Mouse (Mus musculus) hindbrain, embryonic 16.5 days (tissue): ENCODE measurements at regions not wholly inside any gene's neighbourhood (a gene's known extent, or its start where the extent isn't known, plus 50 kb on each side); places are given as distances from the start of the nearest gene placed in this dataset.

ENCODE experiments used
- ATAC-seq: fragments of 200-750 bp; cut with Nextera tagmentation; 2 replicates; pipeline ENCODE4 v1.8.0; 2017; ENCODE audit warnings: moderate TSS enrichment, moderate library complexity
- H3K27ac ChIP-seq: fragments of 300-500 bp; sonication (generic); 2 replicates; pipeline ENCODE4 v1.5.1; 2014; ENCODE audit warnings: low read depth, mild to moderate bottlenecking, control low read depth, low read length, moderate library complexity
- H3K27me3 ChIP-seq: fragments of 300-500 bp; sonication (generic); replicated peaks from 2 replicates; pipeline ENCODE4 v1.6.1; 2014; ENCODE audit warnings: low read length; ENCODE audit not compliant: control insufficient read depth, insufficient read depth
- H3K36me3 ChIP-seq: fragments of 300-500 bp; sonication (generic); 2 replicates; pipeline ENCODE4 v1.6.1; 2014; ENCODE audit warnings: mild to moderate bottlenecking, low read length, moderate library complexity, mixed read lengths; ENCODE audit not compliant: control insufficient read depth, insufficient read depth
- H3K4me1 ChIP-seq: fragments of 300-500 bp; sonication (generic); 2 replicates; pipeline ENCODE4 v1.6.1; 2014; ENCODE audit warnings: low read depth, low read length; ENCODE audit not compliant: control insufficient read depth, insufficient read depth
- H3K4me2 ChIP-seq: fragments of 300-500 bp; sonication (generic); 2 replicates; pipeline ENCODE4 v1.6.1; 2014; ENCODE audit warnings: mild to moderate bottlenecking, low read length, control low read depth, moderate library complexity
- H3K4me3 ChIP-seq: fragments of 300-500 bp; sonication (generic); 2 replicates; pipeline ENCODE4 v1.5.1; 2014; ENCODE audit warnings: mild to moderate bottlenecking, low read length, control low read depth, moderate library complexity
- H3K9ac ChIP-seq: fragments of 300-500 bp; sonication (generic); 2 replicates; pipeline ENCODE4 v1.6.1; 2014; ENCODE audit warnings: low read depth, mild to moderate bottlenecking, control low read depth, low read length, moderate library complexity
- H3K9me3 ChIP-seq: fragments of 300-500 bp; sonication (generic); 2 replicates; pipeline ENCODE4 v1.6.1; 2014; ENCODE audit warnings: mild to moderate bottlenecking, low read length, moderate library complexity; ENCODE audit not compliant: control insufficient read depth
- WGBS: fragments of 180-500 bp; shearing (Covaris S2); extraction: QIAGEN DNeasy Blood & Tissue Kit; methylation state at CpG from one replicate; pipeline ENCODE4 v1.1.7; 2014; 5-methylcytosine and 5-hydroxymethylcytosine counted together

DNA sequence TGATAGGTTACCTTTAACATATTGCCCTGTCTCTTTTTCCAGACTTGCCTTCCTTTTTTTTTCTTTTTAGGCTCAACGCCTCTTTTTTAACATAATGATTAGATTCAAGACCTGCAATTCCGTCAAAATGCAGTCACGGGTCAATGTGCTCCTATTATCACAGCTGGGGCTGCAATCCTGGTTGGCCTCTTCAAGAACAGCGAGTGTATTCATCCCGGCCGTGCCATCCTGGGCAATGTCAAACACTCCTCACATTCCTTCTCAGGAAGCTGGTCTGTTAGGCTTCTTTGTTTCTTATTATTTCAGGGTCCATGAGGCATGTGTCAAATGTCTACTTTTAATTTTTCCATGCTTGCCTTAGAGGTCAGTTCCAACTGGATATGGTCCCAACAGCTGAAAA is 413.5 kb upstream of the Frg1 start:
- H3K4me3 ChIP-seq = no peak overlapping the region
- no peaks in the 10 kb centered on the region for H3K9me3 ChIP-seq
- no peak for ATAC-seq
- no peaks in the 10 kb centered on the region for H3K4me1 ChIP-seq
- WGBS = 35% methylated on average over 6 of the region's 6 CpGs
- no peak overlapping the region for H3K27ac ChIP-seq
- H3K36me3 ChIP-seq = no peaks in the 10 kb centered on the region
- no peaks in the 10 kb centered on the region for H3K27me3 ChIP-seq
- no peak overlapping the region for H3K4me2 ChIP-seq
- no peak overlapping the region for H3K9ac ChIP-seq

DNA sequence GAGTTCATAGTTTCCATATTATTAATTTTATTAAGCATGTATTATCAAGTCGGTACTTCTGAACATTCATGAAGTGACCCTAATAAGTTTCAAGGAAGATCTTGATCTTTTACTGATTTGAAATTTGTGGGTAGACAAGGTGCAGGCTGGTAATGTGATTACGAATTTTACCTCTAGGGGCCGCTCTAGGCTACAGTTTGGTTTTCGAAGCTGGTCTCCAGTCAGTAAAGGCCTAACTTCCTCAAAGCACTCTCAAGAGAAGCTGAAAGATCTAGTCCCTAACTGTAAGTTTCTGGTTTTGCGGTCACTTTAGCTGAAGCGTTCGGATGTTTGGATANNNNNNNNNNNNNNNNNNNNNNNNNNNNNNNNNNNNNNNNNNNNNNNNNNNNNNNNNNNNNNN is 408.1 kb upstream of the Frg1 start:
- WGBS = 20% methylated on average over 7 of the region's 7 CpGs
- ATAC-seq = no peak

DNA sequence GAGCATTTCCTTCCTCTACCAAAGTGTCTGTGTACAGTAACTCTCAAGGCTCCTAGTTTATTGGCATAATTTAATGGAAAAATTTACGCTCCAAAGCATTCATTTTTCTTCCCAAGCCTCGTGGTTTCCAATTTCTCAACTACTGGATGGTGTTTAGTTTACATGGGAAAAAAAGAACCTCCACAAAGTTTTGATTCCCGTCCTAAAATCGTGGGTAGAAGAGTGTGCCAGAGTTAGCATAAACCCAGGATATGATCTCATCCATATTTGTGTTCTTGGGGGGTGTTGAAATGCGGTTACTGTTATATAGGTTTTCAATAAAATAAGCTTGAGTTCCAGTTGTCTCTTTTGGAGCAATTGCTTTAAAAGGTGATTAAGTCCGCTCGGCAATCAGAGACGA is 406.2 kb upstream of the Frg1 start:
- WGBS = 84% methylated on average over 8 of the region's 8 CpGs
- no peak overlapping the region for H3K4me3 ChIP-seq
- no peak overlapping the region for H3K9ac ChIP-seq
- no peaks in the 10 kb centered on the region for H3K4me1 ChIP-seq
- no peak for ATAC-seq
- H3K36me3 ChIP-seq = no peaks in the 10 kb centered on the region
- H3K27ac ChIP-seq = no peak overlapping the region
- no peak overlapping the region for H3K4me2 ChIP-seq
- no peaks in the 10 kb centered on the region for H3K27me3 ChIP-seq
- no peaks in the 10 kb centered on the region for H3K9me3 ChIP-seq

More for the DNA sequence above, 408.1 kb upstream of the Frg1 start:
- no peaks in the 10 kb centered on the region for H3K9me3 ChIP-seq
- H3K27me3 ChIP-seq = no peaks in the 10 kb centered on the region
- H3K36me3 ChIP-seq = no peaks in the 10 kb centered on the region
- H3K9ac ChIP-seq = no peak overlapping the region
- H3K4me2 ChIP-seq = no peak overlapping the region
- no peak overlapping the region for H3K27ac ChIP-seq
- no peaks in the 10 kb centered on the region for H3K4me1 ChIP-seq
- H3K4me3 ChIP-seq = no peak overlapping the region

DNA sequence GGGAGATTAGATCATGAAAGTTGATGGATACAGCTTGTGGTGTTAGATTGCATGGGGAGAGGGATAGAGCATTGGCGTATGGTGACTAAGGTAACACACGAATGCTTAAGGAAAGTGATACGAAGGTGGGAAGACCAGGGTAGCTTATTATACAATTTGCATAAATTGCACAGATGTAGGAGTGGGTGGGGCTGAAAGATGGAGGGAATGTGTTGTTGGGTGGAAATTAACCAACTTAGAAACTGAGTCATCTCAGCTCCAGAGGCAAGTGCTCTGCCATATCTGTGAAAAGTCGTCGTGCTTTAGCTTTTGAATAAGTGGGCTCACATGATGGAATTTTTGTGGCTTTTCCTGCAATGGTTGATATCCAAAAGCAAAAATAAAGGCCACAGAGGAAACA is 404.8 kb upstream of the Frg1 start:
- Histone ChIP-seq H3K4me2 (no peak overlapping the region), H3K9ac (no peak overlapping the region), H3K36me3 (no peaks in the 10 kb centered on the region), H3K9me3 (no peaks in the 10 kb centered on the region), H3K27ac (no peak overlapping the region), H3K4me1 (no peaks in the 10 kb centered on the region), H3K4me3 (no peak overlapping the region), H3K27me3 (no peaks in the 10 kb centered on the region)
- WGBS = 94% methylated on average over 5 of the region's 5 CpGs
- no peak for ATAC-seq

DNA sequence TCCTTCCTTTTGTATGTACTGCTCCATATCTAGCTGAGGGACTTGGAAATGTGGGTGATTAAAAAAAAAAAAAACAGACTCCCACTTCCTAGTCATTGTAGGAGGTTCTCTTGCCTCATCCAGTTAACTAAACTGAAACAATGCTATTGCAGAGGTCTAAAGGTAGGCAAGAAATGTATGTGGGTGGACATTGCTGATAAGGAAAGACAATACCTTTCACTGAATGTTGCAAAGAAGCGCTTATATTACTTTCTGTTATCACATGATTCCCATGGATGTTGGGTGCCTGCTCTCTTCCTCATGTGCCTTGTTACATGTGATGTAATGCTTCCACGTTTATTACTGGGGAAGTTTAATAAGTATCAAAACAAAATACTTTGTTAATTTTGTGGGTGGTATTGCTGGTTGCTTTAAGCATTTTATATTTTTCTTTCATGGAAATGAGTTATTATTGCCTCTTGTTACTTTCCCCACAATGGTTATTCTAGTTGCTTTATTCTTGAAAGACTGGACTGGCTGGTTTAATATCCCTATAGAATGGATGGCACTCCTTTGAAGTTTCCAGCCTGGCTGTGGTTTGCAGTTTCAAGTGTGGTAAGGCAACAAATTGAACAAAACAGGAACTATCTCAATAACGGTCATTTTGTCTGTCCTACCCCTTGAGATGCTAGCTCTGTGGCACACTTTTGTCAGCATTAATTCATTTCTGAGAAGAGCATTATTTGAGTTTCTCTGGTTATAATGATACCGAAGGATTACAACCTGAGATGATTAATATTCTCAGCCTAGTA is 403.9 kb upstream of the Frg1 start:
- no peaks in the 10 kb centered on the region for H3K4me1 ChIP-seq
- no peaks in the 10 kb centered on the region for H3K27me3 ChIP-seq
- 91% methylated on average over 4 of the region's 4 CpGs for WGBS
- no peaks in the 10 kb centered on the region for H3K9me3 ChIP-seq
- no peaks in the 10 kb centered on the region for H3K36me3 ChIP-seq
- no peak overlapping the region for H3K27ac ChIP-seq
- H3K9ac ChIP-seq = no peak overlapping the region
- H3K4me2 ChIP-seq = no peak overlapping the region
- H3K4me3 ChIP-seq = no peak overlapping the region
- no peak for ATAC-seq

DNA sequence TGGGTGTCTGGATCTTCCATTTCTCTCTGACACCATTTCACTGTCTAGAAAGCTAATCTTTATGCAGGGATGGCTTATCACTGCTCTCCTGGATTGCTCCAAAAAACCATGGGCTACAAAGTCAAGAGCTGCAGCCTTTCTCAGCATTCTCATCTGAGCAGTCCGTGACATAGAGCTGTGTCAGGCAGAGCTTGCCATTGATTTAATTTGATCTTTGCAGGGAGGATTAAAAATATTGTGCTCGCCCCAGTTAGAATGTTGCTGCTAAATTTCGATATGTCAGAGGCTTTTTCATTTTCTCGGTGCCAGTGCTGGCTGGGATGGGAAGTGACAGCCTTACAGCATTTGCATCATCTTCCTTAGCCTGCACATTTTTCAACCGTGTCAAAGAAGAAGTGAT is 401.7 kb upstream of the Frg1 start:
- Histone ChIP-seq H3K4me3 (no peak overlapping the region), H3K36me3 (no peaks in the 10 kb centered on the region), H3K4me1 (no peaks in the 10 kb centered on the region), H3K27me3 (no peaks in the 10 kb centered on the region), H3K27ac (no peak overlapping the region), H3K9me3 (no peaks in the 10 kb centered on the region), H3K9ac (no peak overlapping the region), H3K4me2 (no peak overlapping the region)
- 65% methylated on average over 5 of the region's 5 CpGs for WGBS
- no peak for ATAC-seq

DNA sequence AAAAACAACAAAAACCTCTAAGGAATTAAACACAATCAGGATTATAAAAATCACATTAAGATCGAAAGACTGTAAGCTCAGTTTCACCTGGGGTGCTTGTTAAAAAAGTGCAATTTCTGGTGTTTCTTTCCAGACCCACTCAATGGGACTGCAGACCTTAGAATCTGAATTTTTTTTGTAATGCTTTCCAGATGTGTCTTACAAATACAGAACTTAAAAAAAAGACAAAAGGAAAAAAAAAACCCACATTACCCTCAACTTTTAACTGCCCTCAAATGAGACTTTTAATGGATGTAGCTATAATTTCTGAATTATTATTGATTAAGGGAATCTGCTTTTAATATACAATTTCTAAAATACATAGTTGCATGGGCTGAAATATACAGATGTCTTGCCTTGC is 401.2 kb upstream of the Frg1 start:
- WGBS = 82% methylated on average over 1 of the region's 1 CpGs
- no peaks in the 10 kb centered on the region for H3K9me3 ChIP-seq

DNA sequence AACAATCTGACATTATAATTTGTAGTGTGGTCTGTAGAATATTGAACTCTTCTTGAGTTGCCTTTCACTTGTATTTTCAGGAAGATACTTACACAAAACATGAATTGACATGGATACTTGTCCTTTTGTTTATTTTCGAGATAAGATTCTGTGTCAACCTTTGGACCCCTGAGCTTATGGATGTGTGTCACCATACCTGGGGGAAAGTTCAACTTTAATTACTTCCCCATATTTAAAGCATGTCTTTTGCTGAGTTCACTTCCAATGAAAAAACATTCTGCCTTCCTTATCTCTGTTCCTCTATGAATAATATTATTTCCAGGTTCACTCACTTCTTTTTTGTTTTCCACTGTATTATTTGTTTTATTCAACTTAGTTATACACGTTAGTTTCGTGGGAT is 398.4 kb upstream of the Frg1 start:
- 76% methylated on average over 3 of the region's 3 CpGs for WGBS
- H3K4me3 ChIP-seq = no peak overlapping the region

More for the DNA sequence above, 401.2 kb upstream of the Frg1 start:
- H3K4me2 ChIP-seq = no peak overlapping the region
- no peaks in the 10 kb centered on the region for H3K36me3 ChIP-seq
- H3K4me1 ChIP-seq = no peaks in the 10 kb centered on the region
- no peaks in the 10 kb centered on the region for H3K27me3 ChIP-seq
- ATAC-seq = no peak
- no peak overlapping the region for H3K27ac ChIP-seq
- no peak overlapping the region for H3K9ac ChIP-seq
- no peak overlapping the region for H3K4me3 ChIP-seq

DNA sequence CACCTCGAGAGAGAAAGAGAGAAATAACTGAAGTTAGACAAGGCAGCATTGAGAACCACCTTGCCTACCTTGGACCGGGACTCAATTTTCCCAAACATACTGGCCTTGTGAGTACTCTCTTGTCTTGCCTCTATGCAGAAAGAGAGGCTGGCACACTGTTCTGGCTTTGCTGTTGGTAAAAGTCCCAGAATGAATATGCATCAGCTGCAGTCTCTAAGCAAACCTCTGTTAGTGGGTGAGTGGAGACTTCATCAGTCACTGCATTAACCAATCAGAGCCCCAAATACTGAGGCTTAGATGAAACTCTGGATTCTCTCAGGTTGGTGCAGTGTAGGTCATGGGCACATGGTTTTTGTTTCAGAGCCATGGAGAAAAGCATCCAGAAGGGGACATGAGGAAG is 378.8 kb upstream of the Frg1 start:
- Histone ChIP-seq H3K4me3 (no peak overlapping the region), H3K4me1 (no peaks in the 10 kb centered on the region), H3K27ac (no peak overlapping the region), H3K27me3 (no peaks in the 10 kb centered on the region), H3K36me3 (no peaks in the 10 kb centered on the region), H3K9ac (no peak overlapping the region), H3K4me2 (no peak overlapping the region), H3K9me3 (no peaks in the 10 kb centered on the region)
- no peak for ATAC-seq
- WGBS = 83% methylated on average over 2 of the region's 2 CpGs

More for the DNA sequence above, 398.4 kb upstream of the Frg1 start:
- Histone ChIP-seq H3K4me1 (no peaks in the 10 kb centered on the region), H3K9me3 (no peaks in the 10 kb centered on the region), H3K27me3 (no peaks in the 10 kb centered on the region), H3K9ac (no peak overlapping the region), H3K4me2 (no peak overlapping the region), H3K27ac (no peak overlapping the region), H3K36me3 (no peaks in the 10 kb centered on the region)
- no peak for ATAC-seq
